Mouse (Mus musculus) heart, postnatal 0 days (tissue): Measurements from ENCODE around the gene Slc25a24. TPM values are rescaled to one million over a fixed set of nuclear protein-coding genes. Genes with fewer than 3 reads are reported as not detected.

Experiments used
- ATAC-seq: fragments of 200-750 bp; cut with Nextera tagmentation; 2 replicates; pipeline ENCODE4 v1.8.0; 2017; ENCODE audit warnings: low read depth, moderate number of reproducible peaks, moderate library complexity; ENCODE audit not compliant: insufficient read depth
- DNase-seq: peaks from one replicate; pipeline ENCODE4 v3.0.0-alpha.2; 2016; ENCODE audit warnings: low spot score
- H3K27ac ChIP-seq: fragments of 300-500 bp; sonication (generic); 2 replicates; pipeline ENCODE4 v1.5.1; 2014; ENCODE audit warnings: low read depth, mild to moderate bottlenecking
- H3K27me3 ChIP-seq: fragments of 300-500 bp; sonication (generic); 2 replicates; pipeline ENCODE4 v1.6.1; 2014; ENCODE audit warnings: low read length, mixed read lengths; ENCODE audit not compliant: control insufficient read depth, insufficient read depth
- H3K36me3 ChIP-seq: fragments of 300-500 bp; sonication (generic); replicated peaks from 2 replicates; pipeline ENCODE4 v1.6.1; 2014; ENCODE audit warnings: low read length, mixed read lengths; ENCODE audit not compliant: control insufficient read depth, insufficient read depth
- H3K4me1 ChIP-seq: fragments of 300-500 bp; sonication (generic); 2 replicates; pipeline ENCODE4 v1.6.1; 2014; ENCODE audit warnings: antibody characterized with exemption; ENCODE audit not compliant: control insufficient read depth, insufficient read depth
- H3K4me2 ChIP-seq: fragments of 300-500 bp; sonication (generic); 2 replicates; pipeline ENCODE4 v1.6.1; 2014; ENCODE audit warnings: low read depth, mild to moderate bottlenecking, low read length, moderate library complexity
- H3K4me3 ChIP-seq: fragments of 300-500 bp; sonication (generic); 2 replicates; pipeline ENCODE4 v1.5.1; 2014; ENCODE audit warnings: low read depth, low read length
- H3K9ac ChIP-seq: fragments of 300-500 bp; sonication (generic); replicated peaks from 2 replicates; pipeline ENCODE4 v1.6.1; 2014; ENCODE audit warnings: low read depth, low read length, mixed read lengths
- H3K9me3 ChIP-seq: fragments of 300-500 bp; sonication (generic); replicated peaks from 2 replicates; pipeline ENCODE4 v1.6.1; 2016; ENCODE audit warnings: low read length; ENCODE audit not compliant: control insufficient read depth
- CTCF ChIP-seq: IDR thresholded peaks from 2 replicates; pipeline ENCODE4 v1.5.1; 2016; ENCODE audit warnings: antibody characterized with exemption, control low read depth, low read depth
- EP300 ChIP-seq: IDR thresholded peaks from 2 replicates; pipeline ENCODE4 v1.6.1; 2016; ENCODE audit warnings: antibody characterized with exemption, low read depth
- WGBS: fragments of 180-500 bp; shearing (Covaris S2); extraction: QIAGEN DNeasy Blood & Tissue Kit; methylation state at CpG from one replicate; pipeline ENCODE4 v1.1.7; 2014; 5-methylcytosine and 5-hydroxymethylcytosine counted together
- polyA plus RNA-seq: library from polyadenylated mRNA; unstranded; fragments of >200 nt; fragmentation: Nextera tagmentation; extraction: Ambion mirVana; gene quantifications from 2 replicates; pipeline ENCODE4 v1.2.1, GENCODE M21; 2015
- total RNA-seq: library from RNA; depleted of rRNA; stranded (reverse); fragments of >200 nt; gene quantifications from 2 replicates; pipeline ENCODE4 v1.2.3, GENCODE M21; 2014; ENCODE audit warnings: low replicate concordance

Slc25a24 gene
- total and polyA plus RNA-seq, 2 experiments from 2014 or later = 11.1 to 12.0 TPM

- Histone ChIP-seq H3K4me2 (no peak overlapping the region), H3K27me3 (no peaks in the 10 kb centered on the region), H3K36me3 (peaks cover 8% of the 10 kb centered on the region; the same call in 1 of the 2 replicates), H3K4me1 (0 out of 2 replicates have a peak, but pooled peaks cover 7% of the 10 kb centered on the region), H3K9ac (no peak overlapping the region), H3K4me3 (no peak overlapping the region), H3K9me3 (no peaks in the 10 kb centered on the region), H3K27ac (no peak overlapping the region)
- no peak for ATAC-seq
- TF ChIP-seq EP300 = no peak
- no peak for TF ChIP-seq CTCF
- 48% methylated on average over 5 of the region's 5 CpGs for WGBS
- no peak for DNase-seq
Measured at GRCm38 (mm10) chr3:109129768-109130167, 6.8 kb downstream of the Slc25a24 start.

GRCm38 (mm10) chr3:109132966-109133365 is 10.0 kb downstream of the Slc25a24 start:
- H3K9ac ChIP-seq = no peak overlapping the region
- DNase-seq (no peak), ATAC-seq (no peak)
- TF ChIP-seq EP300 = no peak
- TF ChIP-seq CTCF = no peak
- WGBS = 86% methylated on average over 4 of the region's 4 CpGs
- no peaks in the 10 kb centered on the region for H3K27me3 ChIP-seq
- H3K4me3 ChIP-seq = no peak overlapping the region
- peaks cover 16% of the 10 kb centered on the region for H3K36me3 ChIP-seq
- H3K4me2 ChIP-seq = no peak overlapping the region
- H3K9me3 ChIP-seq = no peaks in the 10 kb centered on the region
- H3K4me1 ChIP-seq = no peaks in the 10 kb centered on the region
- H3K27ac ChIP-seq = no peak overlapping the region

- no peaks in the 10 kb centered on the region for H3K9me3 ChIP-seq
- 96% methylated on average over 15 of the region's 15 CpGs for WGBS
Measured at GRCm38 (mm10) chr3:109134036-109134435, 11.1 kb downstream of the Slc25a24 start.

GRCm38 (mm10) chr3:109135352-109135751 is 12.4 kb downstream of the Slc25a24 start:
- DNase-seq (no peak), ATAC-seq (no peak)
- H3K9ac ChIP-seq = no peak overlapping the region
- WGBS = 61% methylated on average over 1 of the region's 1 CpGs
- H3K27ac ChIP-seq = no peak overlapping the region
- H3K4me1 ChIP-seq = no peaks in the 10 kb centered on the region
- no peak overlapping the region for H3K4me3 ChIP-seq
- H3K36me3 ChIP-seq = peaks cover 16% of the 10 kb centered on the region
- H3K9me3 ChIP-seq = no peaks in the 10 kb centered on the region
- no peak for TF ChIP-seq EP300
- TF ChIP-seq CTCF = no peak
- no peaks in the 10 kb centered on the region for H3K27me3 ChIP-seq
- no peak overlapping the region for H3K4me2 ChIP-seq

More at GRCm38 (mm10) chr3:109134036-109134435, 11.1 kb downstream of the Slc25a24 start:
- Histone ChIP-seq H3K36me3 (peaks cover 16% of the 10 kb centered on the region), H3K4me1 (no peaks in the 10 kb centered on the region), H3K27me3 (no peaks in the 10 kb centered on the region), H3K9ac (no peak overlapping the region), H3K4me3 (no peak overlapping the region), H3K4me2 (no peak overlapping the region), H3K27ac (no peak overlapping the region)
- TF ChIP-seq EP300 (no peak), CTCF (no peak)
- ATAC-seq = no peak
- no peak for DNase-seq

GRCm38 (mm10) chr3:109152561-109152960 is 29.6 kb downstream of the Slc25a24 start:
- Histone ChIP-seq H3K36me3 (0 out of 2 replicates have a peak, but pooled peaks cover 4% of the 10 kb centered on the region), H3K27ac (no peak overlapping the region), H3K9ac (no peak overlapping the region), H3K4me3 (no peak overlapping the region), H3K27me3 (no peaks in the 10 kb centered on the region), H3K4me2 (no peak overlapping the region), H3K4me1 (no peaks in the 10 kb centered on the region), H3K9me3 (no peaks in the 10 kb centered on the region)
- ATAC-seq = no peak
- DNase-seq = no peak
- TF ChIP-seq CTCF (no peak), EP300 (no peak)
- 78% methylated on average over 4 of the region's 4 CpGs for WGBS

GRCm38 (mm10) chr3:109153410-109153809 is 30.5 kb downstream of the Slc25a24 start:
- H3K9me3 ChIP-seq = no peaks in the 10 kb centered on the region
- H3K4me1 ChIP-seq = no peaks in the 10 kb centered on the region
- WGBS = 94% methylated on average over 6 of the region's 6 CpGs
- no peak for TF ChIP-seq EP300
- TF ChIP-seq CTCF = no peak
- H3K27me3 ChIP-seq = no peaks in the 10 kb centered on the region
- H3K9ac ChIP-seq = no peak overlapping the region
- DNase-seq (no peak), ATAC-seq (no peak)
- H3K27ac ChIP-seq = no peak overlapping the region
- H3K4me3 ChIP-seq = no peak overlapping the region
- no peak overlapping the region for H3K4me2 ChIP-seq
- H3K36me3 ChIP-seq = 0 out of 2 replicates have a peak, but pooled peaks cover 4% of the 10 kb centered on the region
